Mouse (Mus musculus) thymus, postnatal 0 days (tissue): ENCODE data around the gene Has1. TPM values are rescaled to one million over a fixed set of nuclear protein-coding genes. Genes with fewer than 3 reads are reported as not detected.
A peak's percentile ranks its signal among the peaks of the same experiment; 100 is the strongest.
"Not testable (repeated sequence)": the region's sequence is repeated elsewhere in the genome, so short reads cannot be mapped to it uniquely, and the experiment has no call there.

ENCODE experiments used
- DNase-seq: peaks from one replicate; pipeline ENCODE4 v3.0.0-alpha.2; 2015; ENCODE audit warnings: low spot score
- polyA plus RNA-seq: library from polyadenylated mRNA; unstranded; fragments of >200 nt; fragmentation: Nextera tagmentation; extraction: Ambion mirVana; gene quantifications from 2 replicates; pipeline ENCODE4 v1.2.1, GENCODE M21; 2015

Has1 gene
- polyA plus RNA-seq, 1 experiment from 2014 or later: 0.40 TPM

DNA sequence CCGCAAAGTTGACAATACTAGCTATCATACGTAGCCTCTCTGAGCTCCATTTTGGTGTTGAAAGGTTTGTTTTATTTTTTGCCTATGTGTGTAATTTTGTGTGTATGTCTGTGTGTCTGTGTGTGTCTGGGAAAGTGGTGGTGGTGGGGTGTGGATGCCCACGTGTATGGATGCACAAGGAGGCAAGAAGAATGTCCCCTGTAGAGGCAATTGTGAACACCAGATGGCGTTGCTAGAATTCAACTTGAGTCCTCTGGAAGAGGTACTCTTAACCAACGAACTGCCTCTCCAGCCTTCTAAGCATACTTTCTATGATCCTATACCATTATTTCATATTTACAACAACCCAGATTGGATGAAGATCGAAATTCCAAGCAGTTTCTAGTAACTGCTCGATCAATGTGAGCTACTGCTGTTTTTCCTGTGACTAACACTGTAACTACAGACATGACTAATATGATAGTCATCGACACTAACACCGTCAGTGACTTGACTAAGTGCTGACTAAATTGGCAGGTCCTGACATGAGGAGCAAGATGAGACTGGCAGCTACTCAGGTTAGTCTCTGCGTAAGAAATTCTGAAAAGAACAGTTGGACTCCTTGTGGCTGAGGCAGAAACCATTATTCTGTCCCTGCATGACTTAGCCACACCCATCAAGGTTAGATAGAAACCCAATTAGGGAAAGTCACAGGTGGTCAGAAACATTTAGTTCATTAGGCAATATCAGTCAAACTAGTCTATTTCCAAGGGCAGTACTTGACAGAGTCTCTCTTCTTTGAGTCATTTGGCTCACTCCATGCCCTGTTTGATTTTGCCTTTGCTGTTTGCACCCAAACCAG lies 9.6 kb downstream of the Has1 start:
- DNase-seq: no peak

DNA sequence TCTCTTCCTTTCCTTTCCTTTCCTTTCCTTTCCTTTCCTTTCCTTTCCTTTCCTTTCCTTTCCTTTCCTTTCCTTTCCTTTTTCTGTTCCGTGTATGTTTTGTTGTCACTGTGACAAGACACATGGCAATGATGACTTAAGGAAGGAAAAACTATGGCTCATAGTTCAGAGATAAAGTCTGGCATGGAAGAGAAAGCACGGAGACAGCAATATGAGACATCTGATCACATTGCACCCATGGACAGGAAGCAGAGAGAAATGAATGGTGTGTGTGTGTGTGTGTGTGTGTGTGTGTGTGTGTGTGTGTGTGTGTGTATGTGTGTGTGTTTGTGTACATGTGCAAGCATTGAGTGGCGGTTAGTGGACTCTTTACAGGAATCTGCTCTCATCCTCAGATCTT lies 10.4 kb downstream of the Has1 start:
- DNase-seq: not testable (repeated sequence)

DNA sequence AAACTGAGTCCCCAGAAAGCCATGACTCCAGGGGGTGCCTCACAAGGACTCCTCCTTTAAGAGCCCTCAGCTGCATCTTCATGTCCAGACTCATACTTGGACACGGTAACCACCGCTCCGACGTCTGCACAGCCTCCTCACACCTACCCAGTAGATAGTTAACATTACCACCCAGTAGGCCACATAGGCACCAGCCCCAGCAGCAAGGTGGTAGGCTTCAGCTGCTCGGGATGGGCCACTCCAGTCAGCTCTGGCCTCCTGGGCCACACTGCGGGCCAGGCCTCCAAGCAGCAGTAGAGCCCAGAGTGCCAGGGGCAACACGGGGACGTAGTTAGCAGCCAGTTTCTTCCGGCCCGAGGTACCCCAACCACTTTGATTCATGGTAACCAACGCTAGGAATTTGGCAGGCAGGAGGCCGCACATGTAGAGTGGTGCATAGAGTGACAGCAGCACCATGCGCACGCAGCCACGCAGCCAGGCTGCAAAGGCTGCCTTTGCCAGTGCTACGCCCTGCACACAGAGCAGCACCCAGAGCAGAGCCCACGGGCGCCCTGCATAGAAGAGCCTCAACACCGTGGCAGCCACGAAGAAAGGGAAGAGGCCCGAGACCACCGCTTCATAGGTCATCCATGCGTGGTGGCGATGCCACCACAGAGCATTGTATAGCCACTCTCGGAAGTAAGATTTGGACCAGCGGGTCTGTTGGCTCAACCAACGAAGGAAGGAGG lies 11.3 kb downstream of the Has1 start:
- DNase-seq: no peak

DNA sequence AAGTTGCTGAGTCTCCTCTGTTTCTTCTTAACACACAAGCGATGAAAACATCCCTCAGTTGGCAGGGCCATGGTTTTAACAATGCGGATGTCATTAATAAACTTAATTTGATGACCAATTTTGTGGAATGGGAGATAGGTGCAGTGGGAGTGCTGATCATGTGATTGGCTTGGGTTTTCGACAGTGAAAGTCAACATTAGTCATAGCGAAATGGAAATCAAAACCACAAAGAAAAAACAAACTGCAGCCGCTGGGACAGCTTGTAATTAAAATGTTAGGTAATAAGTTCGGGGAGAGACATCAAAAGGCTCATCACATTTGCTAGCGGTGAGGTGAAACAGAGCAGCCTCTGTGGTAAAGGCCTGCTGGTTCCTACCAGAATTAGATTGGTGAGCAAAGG lies 14.2 kb downstream of the Has1 start:
- no peak for DNase-seq

DNA sequence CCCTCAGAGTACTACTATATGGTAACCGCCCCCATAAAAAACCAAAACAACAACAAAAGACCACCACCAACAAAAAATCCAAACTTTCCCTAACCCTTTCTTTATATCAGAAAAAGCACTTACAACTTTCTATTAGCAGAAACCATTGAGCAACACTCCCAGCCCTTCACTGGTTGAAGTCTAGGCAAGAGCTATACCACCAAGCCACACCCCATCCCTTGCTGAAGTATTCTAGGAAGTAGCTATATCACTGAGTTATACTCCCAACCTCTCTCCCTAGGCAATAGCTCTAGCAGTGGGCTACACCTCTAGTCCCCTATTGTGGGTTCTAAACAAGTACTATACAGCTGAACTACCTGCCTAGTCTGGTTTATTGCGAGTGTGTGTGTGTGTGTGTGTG lies 15.7 kb downstream of the Has1 start:
- no peak for DNase-seq

DNA sequence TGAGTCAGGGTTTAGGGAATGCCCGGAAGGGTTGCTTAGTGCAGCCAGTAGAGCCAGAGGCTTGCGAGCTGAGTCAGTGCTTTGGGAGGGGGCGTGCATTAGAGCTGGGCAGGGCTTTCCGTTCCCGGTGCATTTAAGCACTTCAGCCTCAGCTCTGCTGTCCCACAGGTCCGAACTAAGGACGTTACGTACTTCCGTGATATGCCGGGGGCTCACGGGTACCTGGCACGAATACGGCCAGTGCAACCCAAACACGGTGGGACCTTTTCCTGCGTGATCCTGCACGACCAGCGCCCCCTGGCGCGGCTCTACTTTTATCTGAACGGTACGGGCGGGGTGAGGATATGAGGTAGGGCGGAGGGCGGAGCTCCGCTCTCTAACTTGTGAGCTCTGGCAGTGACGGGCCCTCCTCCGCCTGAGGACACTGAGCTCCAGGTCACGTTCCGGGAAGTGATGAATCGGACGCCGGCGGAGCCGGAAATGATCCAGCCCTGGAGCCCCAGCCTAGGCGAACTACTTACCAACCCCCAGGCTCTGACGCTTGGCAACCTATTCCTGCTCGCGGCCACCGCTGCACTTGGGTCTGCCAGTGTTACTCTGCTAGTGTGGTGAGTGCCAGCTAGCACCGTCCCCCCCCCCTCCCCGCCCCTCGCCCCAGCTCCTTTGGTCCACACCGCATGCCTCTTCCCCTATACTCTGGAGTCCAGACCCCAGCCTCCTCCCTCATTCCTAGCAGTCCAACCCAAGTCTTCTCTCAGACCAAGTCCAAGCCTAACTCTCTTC lies 16.9 kb downstream of the Has1 start:
- DNase-seq: peak; percentile 96

DNA sequence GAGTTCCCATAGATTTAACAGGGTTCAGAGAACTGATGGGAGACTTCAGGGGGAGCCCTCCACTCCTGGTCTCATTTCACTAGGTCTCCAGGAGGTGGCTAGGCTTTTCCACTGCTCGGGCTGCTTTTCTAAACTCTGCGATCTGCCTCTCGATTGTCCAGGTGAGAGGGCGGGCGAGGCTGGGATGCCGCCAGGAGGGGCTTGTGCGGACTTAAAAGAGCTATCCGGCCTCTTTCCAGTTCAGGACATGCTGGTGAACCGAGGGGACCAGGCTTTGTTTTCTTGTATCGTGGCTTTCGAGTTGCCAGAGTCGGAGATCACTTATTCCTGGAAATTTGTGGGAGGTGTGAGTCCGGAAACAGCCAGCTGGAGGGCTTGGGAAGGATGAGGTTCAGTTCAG lies 17.6 kb downstream of the Has1 start:
- no peak for DNase-seq

DNA sequence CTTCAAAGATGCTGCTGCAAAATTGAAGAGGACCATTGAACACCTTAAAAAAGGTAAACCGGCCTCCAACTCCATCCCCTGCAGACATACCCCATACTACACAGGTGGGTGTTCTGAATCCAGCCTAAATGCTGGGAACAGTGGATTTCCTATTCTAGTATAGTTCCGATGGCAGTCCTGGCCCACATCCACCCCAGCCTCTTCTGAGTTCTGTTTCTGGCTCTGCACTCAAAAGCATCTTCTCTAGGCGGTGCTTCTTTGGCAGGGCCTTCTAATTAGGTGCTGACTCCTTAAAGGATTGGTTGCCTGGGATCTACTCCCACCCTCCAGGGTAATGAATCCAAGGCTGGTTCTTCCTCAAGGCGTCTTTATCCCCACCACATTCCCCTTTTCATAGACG lies 18.9 kb downstream of the Has1 start:
- DNase-seq: no peak

DNA sequence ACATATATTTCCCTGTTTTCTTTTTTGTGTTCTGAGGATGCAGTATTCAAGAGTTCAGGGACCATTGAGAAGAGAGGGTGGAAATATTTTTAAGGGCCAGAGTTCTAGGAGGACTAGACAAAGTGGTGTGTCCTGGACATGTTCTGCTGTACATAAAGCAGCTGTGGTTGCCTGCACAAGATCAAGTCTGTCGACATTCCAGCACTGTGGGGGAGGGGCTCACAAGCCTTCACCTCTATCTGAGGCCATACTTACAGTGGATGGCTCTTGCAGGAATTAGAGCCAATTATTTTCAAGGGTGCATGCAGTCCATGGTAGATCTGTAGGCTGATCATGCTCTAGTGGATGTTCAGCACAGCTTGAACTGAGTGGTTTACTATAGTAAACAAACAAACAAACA lies 20.1 kb downstream of the Has1 start:
- DNase-seq: no peak

DNA sequence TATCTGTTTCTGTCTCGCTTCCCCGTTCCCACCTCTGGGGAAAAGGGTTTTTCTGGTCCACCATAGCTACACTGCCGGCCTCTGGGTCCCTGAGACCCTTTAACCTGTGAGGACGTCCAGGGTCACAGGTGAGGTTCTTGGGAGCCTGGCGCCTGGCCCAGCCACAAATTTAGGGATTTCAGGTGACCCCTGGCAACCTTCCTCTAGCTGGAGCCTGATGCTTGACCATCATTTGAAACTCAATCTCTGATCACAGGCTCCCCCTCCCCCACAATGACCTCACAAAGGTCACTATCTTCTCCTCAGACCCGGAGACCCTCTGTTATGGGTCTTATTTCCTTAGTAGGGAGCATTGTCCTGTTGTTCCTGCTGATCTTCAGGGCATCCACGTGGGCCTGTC lies 24.3 kb downstream of the Has1 start:
- DNase-seq: no peak

DNA sequence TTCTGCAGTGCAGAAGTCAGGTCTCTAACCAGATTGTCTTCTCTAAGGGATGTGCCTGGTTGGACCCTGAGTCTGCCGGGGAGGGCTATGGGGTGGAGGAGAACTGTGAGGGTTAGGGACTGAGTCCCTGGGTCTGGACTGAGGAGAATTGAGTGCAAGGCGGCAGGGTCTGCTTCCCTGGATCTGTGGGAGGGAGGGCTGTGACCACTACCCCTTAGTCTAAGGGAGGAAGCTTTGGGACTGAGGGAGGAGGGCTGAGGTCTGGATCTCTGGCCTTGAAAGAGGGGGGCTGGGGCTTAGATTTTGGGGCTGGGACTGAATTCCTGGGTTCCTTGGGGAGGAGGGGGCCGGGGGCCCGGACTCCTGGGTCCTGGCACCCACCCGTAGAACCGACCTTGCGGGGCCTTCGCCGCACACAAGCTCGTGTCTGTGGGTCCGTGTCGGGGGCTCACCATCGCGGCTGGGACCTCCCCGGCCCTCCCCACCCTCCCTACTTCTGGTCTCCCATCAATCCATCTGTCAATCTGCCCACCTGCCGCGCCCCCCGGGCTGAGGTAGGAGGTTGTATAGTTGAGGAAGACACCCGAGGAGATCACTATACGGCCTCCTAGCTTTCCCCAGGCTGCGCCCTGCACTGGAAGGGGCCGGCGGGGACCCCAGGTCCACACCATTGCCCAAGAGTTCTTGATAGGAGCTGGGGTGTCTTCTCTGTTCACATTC lies 25.0 kb downstream of the Has1 start:
- no peak for DNase-seq

DNA sequence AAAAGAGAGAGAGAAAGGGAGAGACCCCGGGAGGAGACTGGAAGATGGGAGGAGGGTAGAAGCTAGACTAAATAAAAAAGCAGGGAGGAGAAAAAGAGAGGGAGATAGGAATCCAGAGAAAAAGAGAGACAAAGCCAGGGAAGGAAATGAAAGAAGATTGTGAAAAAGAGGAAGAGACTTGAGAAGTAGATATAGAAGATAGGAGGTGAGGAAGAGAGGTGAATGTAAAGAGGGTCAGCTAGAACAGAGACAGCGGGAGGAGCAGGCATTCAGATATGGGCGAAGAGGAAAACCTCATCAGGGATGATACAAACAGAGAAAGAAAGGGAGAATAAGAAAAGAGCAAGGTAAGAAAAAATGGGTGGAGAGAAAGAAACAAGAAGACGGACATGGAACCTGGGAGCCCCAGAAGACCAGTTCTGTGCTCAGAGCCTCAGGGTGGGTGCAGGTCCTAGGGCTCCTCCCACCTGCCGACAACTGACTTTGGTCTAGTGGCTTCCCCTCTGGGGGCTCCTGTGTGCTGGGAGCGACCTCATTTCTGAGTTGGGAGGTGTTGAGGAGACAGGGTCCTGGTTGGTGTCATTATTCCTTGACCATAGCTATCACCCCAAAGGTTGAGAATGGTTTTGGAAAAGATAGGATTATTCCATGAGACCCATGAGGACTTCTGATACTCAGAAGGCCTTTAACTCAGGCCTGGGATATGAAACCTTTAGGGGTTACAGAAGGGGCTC lies 25.8 kb downstream of the Has1 start:
- peak; percentile 4 for DNase-seq

DNA sequence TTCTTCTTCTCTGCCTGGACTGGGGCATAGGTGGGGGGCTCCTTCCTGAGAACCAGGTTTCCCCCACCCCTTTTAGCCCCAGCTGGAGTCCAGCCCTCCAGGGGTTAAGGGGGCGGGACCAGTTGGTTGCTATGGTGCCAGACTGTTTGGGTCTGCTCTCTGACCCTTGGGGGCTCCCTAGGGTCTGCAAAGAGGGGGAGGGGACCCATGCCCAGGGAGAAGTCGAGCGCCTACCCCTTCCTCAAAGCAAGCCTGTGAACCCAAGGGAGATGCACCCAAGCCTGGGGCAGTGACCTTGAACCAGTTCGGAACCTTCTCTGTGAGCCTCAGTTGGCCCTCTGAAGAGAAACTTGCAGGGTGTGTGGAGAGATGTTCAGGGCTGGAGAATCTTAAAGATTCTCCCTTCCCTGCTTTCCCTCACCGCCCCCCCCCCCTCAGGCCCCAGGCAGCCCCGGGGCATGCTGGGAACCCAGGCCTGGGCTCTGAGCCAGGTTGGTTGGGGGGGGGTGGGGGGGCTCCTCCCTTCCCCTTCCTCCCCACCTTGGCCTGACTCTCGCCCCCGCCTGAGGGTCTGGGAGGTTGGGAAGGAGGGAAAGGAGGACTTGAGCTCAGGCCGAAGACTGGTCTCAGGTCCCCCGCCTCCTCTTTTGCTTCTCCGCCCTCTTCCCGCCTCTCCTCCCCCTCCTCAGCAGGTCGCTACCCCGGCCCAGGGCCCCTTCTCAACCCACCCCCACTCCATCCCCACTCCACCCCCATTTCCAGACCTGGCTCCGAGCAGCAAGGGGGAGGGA lies 26.6 kb downstream of the Has1 start:
- DNase-seq: no peak

DNA sequence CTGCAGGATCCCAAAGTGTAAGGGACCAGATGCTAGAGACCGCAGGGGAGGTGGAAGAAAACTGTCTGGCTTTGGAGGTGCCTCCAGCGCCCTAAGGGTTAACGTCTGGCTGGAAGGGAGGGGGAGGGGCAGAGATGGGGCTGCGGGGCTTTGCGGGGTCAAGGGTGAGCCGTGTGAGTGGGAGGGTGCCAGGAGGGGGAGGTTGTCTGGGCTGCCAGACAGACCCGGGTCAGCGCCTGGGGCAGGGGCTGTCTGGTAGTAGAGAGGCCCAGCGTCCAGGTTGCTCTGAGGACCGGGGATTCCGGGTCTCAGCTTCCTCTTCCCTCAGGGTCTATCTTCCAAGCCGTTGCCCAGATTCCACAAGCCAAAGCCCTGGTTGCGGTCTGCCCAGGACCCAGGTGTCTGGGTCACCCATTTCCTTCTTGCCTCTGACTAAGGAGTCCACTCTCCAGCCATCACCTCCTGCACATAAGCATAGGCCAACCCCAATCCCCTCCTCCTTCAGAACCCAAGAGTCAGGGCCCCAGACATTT lies 27.3 kb downstream of the Has1 start:
- DNase-seq: no peak

DNA sequence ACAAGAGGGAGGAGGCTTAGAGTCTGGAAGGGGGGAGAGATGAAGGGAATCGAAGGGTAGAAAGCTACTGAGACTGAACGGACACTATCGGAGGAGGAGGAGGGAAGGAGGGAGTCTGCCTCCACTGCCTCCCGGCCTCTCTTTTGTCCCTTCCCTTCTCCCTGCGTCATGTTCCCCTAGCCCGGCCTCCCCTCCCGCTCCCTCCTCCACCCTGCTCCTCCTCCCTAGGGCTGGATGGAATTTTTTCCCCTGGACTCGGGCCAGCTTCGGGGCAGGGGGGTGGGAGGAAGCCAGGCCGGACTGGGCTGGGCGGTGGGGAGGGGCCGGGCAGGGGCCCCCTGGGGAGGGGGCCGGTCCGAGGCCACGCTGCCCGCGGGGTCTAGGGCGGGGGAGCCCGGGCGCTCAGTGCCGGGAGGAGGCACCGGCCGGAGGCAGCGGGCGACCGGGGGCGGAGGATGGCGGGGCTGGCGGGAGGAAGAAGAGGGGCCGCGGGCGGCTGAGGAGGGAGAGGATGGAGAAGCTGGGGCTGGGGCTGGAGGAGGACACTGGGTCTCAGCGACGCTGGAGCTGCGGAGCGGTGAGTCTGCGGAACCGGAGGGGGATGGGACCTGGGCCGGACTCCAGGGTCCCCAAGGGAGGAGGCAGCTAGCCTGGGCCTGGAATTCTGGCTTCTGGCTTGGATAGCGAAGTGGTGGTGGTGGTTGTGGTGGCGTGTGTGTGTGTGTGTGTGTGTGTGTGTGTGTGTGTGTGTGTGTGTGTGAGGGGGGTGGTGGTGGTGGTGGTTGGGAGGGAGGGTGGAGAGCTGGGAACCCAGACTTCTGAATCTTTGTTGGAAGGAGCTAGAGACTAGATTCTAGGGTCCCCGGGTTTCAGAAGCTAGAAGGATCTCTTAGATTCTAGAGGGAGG lies 28.0 kb downstream of the Has1 start, which contains the start of gene Spaca6:
TSS of gene Spaca6 (plus strand) at position 408 of the 907 bp plus-strand sequence.
- no peak for DNase-seq

DNA sequence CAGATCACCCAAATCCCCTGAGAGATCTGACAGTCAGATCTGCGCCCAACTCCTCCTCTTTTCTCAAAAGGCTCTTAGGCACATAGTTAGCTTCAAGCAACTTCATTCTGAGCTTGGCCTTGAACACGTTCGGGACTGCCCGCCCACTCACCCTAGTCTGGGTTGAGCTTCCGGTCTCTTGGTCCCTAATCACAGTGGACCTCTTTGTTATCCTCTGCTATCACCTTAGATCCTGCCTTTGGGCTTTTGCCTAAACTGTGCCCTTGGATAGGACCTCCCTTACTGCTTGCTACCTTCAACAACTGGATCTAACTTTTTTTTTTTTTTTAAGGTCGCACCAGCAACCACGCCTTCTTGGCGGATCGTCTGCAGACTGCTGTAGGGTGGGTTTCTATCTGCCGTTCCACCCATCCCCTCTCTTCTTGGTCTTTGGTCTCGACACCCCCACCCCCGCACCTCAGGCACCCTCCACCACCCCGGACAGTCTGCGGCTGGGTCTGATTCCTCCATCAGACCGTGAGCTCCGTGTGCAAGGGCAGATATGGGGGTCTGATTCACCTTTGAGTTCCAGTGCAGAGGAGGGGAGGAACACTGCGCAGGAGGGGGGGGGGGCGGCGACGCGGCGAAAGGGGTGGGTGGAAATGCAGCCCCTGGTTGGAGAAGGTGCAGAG lies 28.9 kb downstream of the Has1 start:
- no peak for DNase-seq

DNA sequence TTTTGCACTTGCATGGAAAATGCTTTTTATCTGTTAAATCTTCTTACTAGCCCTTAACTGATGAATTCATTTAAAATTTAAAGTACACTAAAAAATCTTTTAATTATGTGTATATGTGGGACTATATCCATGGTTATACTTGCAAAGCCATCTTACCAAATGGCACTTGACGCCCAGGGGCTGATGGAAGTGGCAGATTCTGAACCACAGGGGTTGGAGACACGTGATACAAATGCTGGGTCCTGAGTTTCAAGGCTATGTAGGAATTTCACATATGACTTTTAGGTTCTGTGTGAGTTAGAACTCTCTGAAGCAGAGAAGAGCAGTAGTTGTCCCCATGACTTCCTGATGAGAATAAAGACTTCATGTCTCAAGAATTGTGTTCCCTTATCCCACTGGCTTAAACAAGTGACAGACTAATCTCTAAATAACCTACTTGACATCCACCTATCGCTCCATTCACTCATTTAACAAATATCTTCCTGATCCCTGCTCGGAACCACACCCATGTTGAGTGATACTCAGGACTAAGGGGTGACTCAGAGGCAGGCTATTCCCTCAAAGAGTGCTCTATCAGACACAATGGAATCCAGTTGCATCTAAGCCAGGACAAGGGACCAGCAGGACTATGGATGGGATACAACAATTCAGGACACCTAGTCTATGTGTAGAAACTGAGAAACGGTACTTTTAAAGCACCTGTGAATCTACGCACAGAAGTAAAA lies 31.2 kb downstream of the Has1 start:
- DNase-seq: no peak
